In genomic region chr4:129188041-129188659, GRCm38 (mm10) we compare ENCODE assay signal across 8 mouse cellular contexts. TPM values are rescaled to one million over a fixed set of nuclear protein-coding genes. Genes with fewer than 3 reads are reported as not detected.
A peak's percentile ranks its signal among the peaks of the same experiment; 100 is the strongest.
DNase-seq lines count a peak whose midpoint lies in the region; ATAC-seq lines count a peak whose summit lies in the region.
"Had no signal": no experiment of that assay in that cellular context is flagged by ENCODE, and none has a peak within 500 bp of the region (broad histone marks: within the 10 kb centered on the region; RNA-seq: fewer than 3 reads in every experiment).

No protein-coding gene starts in this region.

- WGBS in forebrain, embryonic 10.5 days = 51% methylated on average over 5 of the region's 5 CpGs
- WGBS in limb, embryonic 10.5 days = 45% methylated on average over 5 of the region's 5 CpGs
- 43% methylated on average over 5 of the region's 5 CpGs for WGBS in stomach, embryonic 14.5 days

- H3K4me2 ChIP-seq in stomach, embryonic 14.5 days (replicated peaks; ENCODE audit: low read depth, low read length) = peak overlapping the region; percentile 53

- H3K9ac ChIP-seq in stomach, embryonic 14.5 days (replicated peaks; ENCODE audit: low read depth, low read length) = peak overlapping the region; percentile 76

- ATAC-seq in megakaryocyte, adult 5-6 weeks (ENCODE audit: poor library complexity, severe bottlenecking) = no peak
- ATAC-seq in stomach, embryonic 14.5 days (ENCODE audit: insufficient number of reproducible peaks, insufficient read depth, low FRiP score, low read depth) = no peak

- peaks cover 17% of the 10 kb centered on the region for H3K36me3 ChIP-seq in megakaryocyte, embryonic 14.5 days (replicated peaks; ENCODE audit: low read length)
- H3K36me3 ChIP-seq in forebrain, embryonic 10.5 days (replicated peaks) = peaks cover 19% of the 10 kb centered on the region
- peaks cover 21% of the 10 kb centered on the region for H3K36me3 ChIP-seq in limb, embryonic 10.5 days
- H3K36me3 ChIP-seq in stomach, embryonic 14.5 days (ENCODE audit: control insufficient read depth, insufficient read depth, low read length) = no peaks in the 10 kb centered on the region

- H3K4me3 ChIP-seq in megakaryocyte, embryonic 14.5 days (replicated peaks) = peak overlapping the region; percentile 96
- H3K4me3 ChIP-seq in forebrain, embryonic 10.5 days = peak overlapping the region; percentile 98
- peak overlapping the region; percentile 99 for H3K4me3 ChIP-seq in limb, embryonic 10.5 days
- H3K4me3 ChIP-seq in stomach, embryonic 14.5 days (ENCODE audit: low read depth, low read length) = peak overlapping the region; percentile 94

- H3K27me3 ChIP-seq in megakaryocyte, embryonic 14.5 days (replicated peaks) = no peaks in the 10 kb centered on the region
- no peaks in the 10 kb centered on the region for H3K27me3 ChIP-seq in forebrain, embryonic 10.5 days (ENCODE audit: poor library complexity, severe bottlenecking)
- H3K27me3 ChIP-seq in limb, embryonic 10.5 days (ENCODE audit: low read depth, poor library complexity, severe bottlenecking) = no peaks in the 10 kb centered on the region
- no peaks in the 10 kb centered on the region for H3K27me3 ChIP-seq in stomach, embryonic 14.5 days (ENCODE audit: control insufficient read depth, insufficient read depth, low read length)

- H3K4me1 ChIP-seq in megakaryocyte, embryonic 14.5 days = peaks cover 39% of the 10 kb centered on the region
- H3K4me1 ChIP-seq in forebrain, embryonic 10.5 days = peaks cover 36% of the 10 kb centered on the region
- peaks cover 25% of the 10 kb centered on the region for H3K4me1 ChIP-seq in limb, embryonic 10.5 days
- peaks cover 12% of the 10 kb centered on the region for H3K4me1 ChIP-seq in stomach, embryonic 14.5 days (ENCODE audit: control insufficient read depth, insufficient read depth, low read length)

- H3K9me3 ChIP-seq in megakaryocyte, embryonic 14.5 days = no peaks in the 10 kb centered on the region
- no peaks in the 10 kb centered on the region for H3K9me3 ChIP-seq in forebrain, embryonic 10.5 days
- H3K9me3 ChIP-seq in limb, embryonic 10.5 days (replicated peaks) = no peaks in the 10 kb centered on the region
- H3K9me3 ChIP-seq in stomach, embryonic 14.5 days (ENCODE audit: control insufficient read depth, low read depth, low read length) = no peaks in the 10 kb centered on the region

- DNase-seq in forebrain, embryonic 10.5 days (ENCODE audit: extremely low spot score, low spot score) = no peak
- DNase-seq in limb, embryonic 10.5 days (ENCODE audit: low spot score) = no peak
- DNase-seq in thymus, postnatal 25 days = no peak
- DNase-seq in layer of hippocampus, postnatal 25 days (ENCODE audit: extremely low spot score in 1 of 2, low spot score in 1 of 2) = no peak

- H3K27ac ChIP-seq in forebrain, embryonic 10.5 days = peak overlapping the region; percentile 98
- peak overlapping the region; percentile 98 for H3K27ac ChIP-seq in limb, embryonic 10.5 days
- peak overlapping the region; percentile 90; the same call in 1 of the 2 replicates for H3K27ac ChIP-seq in stomach, embryonic 14.5 days (ENCODE audit: low read length)

RNA-seq across cellular contexts. Expression of gene S100pbp, which starts 1.4 kb away (rescaled TPM):
- polyA plus RNA-seq in megakaryocyte, embryonic 14.5 days (2012; ENCODE audit: insufficient read depth, low replicate concordance) = 0.90 and 2.0 TPM in 2 replicates
- total RNA-seq in megakaryocyte, adult 5-6 weeks (2015) = 28.3 and 37.5 TPM in 2 replicates
- 14.1 and 22.2 TPM in 2 replicates for total RNA-seq in megakaryocyte, adult 5-6 weeks (2017)
- polyA plus RNA-seq in forebrain, embryonic 10.5 days (2016; fragmentation: Nextera tagmentation; extraction: Ambion mirVana) = 29.4 and 29.7 TPM in 2 replicates
- 29.7 and 34.5 TPM in 2 replicates for polyA plus RNA-seq in limb, embryonic 10.5 days (2016; fragmentation: Nextera tagmentation; extraction: Ambion mirVana)
- 18.2 and 20.3 TPM in 2 replicates for polyA plus RNA-seq in stomach, embryonic 14.5 days (2014; fragmentation: Nextera tagmentation; extraction: Ambion mirVana)
- 10 to 100 TPM; 32.5 to 35.2 TPM for total RNA-seq in layer of hippocampus, postnatal 25 days (2021)

RNA-seq across cellular contexts. Expression of gene Yars, which starts 1.4 kb away (rescaled TPM):
- polyA plus RNA-seq in megakaryocyte, embryonic 14.5 days (2012; ENCODE audit: insufficient read depth, low replicate concordance) = 2.2 and 17.4 TPM in 2 replicates
- total RNA-seq in megakaryocyte, adult 5-6 weeks (2015) = 9.4 and 12.5 TPM in 2 replicates
- 20.0 and 26.1 TPM in 2 replicates for total RNA-seq in megakaryocyte, adult 5-6 weeks (2017)
- 109 and 120 TPM in 2 replicates for polyA plus RNA-seq in forebrain, embryonic 10.5 days (2016; fragmentation: Nextera tagmentation; extraction: Ambion mirVana)
- polyA plus RNA-seq in limb, embryonic 10.5 days (2016; fragmentation: Nextera tagmentation; extraction: Ambion mirVana) = 98.9 and 103 TPM in 2 replicates
- polyA plus RNA-seq in stomach, embryonic 14.5 days (2014; fragmentation: Nextera tagmentation; extraction: Ambion mirVana) = 81.6 and 84.6 TPM in 2 replicates
- total RNA-seq in layer of hippocampus, postnatal 25 days (2021) = 10 to 100 TPM; 85.0 to 85.9 TPM

RNA-seq across cellular contexts. Expression of gene Fndc5, which starts 51.4 kb away (rescaled TPM):
- 0.80 TPM in 1 of 2 replicates, not detected in the other for polyA plus RNA-seq in megakaryocyte, embryonic 14.5 days (2012; ENCODE audit: insufficient read depth, low replicate concordance)
- total RNA-seq in megakaryocyte, adult 5-6 weeks (2015) = 0.07 TPM in 2 replicates
- total RNA-seq in megakaryocyte, adult 5-6 weeks (2017) = not detected in 2 replicates
- 0.56 and 0.93 TPM in 2 replicates for polyA plus RNA-seq in forebrain, embryonic 10.5 days (2016; fragmentation: Nextera tagmentation; extraction: Ambion mirVana)
- 2.0 and 2.6 TPM in 2 replicates for polyA plus RNA-seq in limb, embryonic 10.5 days (2016; fragmentation: Nextera tagmentation; extraction: Ambion mirVana)
- polyA plus RNA-seq in stomach, embryonic 14.5 days (2014; fragmentation: Nextera tagmentation; extraction: Ambion mirVana) = 1.4 TPM in 2 replicates
- 10 to 100 TPM; 85.1 to 86.0 TPM for total RNA-seq in layer of hippocampus, postnatal 25 days (2021)
- total RNA-seq: neutrophil, adult 5-6 weeks had no signal
